Mouse (Mus musculus) spleen, embryonic (tissue): ENCODE data around the gene Gm20696.

Experiments used
- CTCF ChIA-PET: fragments of 350-600 bp; sonication (Branson Sonifier 250); formaldehyde crosslinking; loops from one replicate; lab custom pipeline; 2022; lab: Charles Lee

Gm20696 gene

DNA sequence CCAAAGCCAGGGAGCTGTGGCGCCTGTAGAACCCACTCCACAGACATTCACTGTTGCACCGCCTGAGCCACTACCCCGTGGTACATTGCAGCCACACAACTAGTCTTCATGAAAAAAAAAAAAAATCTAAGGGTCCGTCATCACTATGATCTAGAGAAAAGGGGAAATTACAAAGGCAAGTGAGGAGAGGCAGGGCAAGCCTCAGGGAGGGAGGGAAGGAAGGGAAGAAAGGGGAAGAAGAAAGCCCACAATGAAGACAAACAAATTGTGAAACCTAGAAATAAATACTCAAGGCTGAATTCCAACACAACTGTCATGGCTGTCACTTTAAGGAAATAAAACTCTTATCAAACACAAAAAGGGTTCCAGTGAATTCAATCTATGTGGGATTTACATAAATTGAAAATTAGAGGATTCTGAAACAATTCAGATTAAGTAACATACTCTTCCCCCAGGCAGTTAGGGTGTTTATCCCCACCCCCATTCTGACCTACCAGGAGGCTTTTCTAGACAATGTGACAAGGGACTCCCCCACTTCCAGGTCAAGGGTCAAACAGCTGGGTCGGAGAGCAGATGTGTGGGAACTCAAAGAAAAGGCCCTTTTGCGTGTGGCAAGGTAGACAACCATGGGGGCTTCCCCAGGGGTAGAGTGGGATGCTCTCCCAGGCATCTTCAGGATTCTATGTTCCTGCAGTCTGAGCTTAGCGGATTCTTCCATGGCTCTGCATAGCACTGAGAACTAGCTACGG, 176.5 kb downstream of the Gm20696 start:
- CTCF ChIA-PET, result interaction anchor here (0.7 kb wide), 1 partner anchor 634 kb away, joined by 7 read pairs; no protein-coding TSS in a partner anchor

DNA sequence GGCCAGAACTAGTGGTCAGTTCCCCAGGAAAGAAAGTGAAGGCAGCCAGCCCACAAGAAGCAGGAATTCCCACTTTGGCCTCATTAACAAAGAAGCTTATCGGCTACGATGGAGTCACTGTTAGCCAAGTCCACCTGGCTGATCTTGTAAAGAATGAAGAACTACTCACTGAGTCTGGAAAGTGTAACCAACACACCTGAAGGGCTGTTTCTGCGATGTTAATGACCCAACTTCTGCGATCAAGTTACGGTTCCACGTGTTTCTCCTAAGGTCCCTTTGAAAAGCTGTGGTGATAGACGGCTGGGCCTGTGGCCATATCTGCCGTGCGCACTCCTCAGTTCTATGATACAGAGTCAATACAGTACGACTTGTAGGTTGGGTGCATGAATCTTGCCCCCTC, 177.2 kb downstream of the Gm20696 start:
- CTCF ChIA-PET, result interaction anchor here (0.5 to 0.7 kb wide), 3 partner anchors 58 to 634 kb away, joined by 3 to 7 read pairs (median 4); no protein-coding TSS in a partner anchor

DNA sequence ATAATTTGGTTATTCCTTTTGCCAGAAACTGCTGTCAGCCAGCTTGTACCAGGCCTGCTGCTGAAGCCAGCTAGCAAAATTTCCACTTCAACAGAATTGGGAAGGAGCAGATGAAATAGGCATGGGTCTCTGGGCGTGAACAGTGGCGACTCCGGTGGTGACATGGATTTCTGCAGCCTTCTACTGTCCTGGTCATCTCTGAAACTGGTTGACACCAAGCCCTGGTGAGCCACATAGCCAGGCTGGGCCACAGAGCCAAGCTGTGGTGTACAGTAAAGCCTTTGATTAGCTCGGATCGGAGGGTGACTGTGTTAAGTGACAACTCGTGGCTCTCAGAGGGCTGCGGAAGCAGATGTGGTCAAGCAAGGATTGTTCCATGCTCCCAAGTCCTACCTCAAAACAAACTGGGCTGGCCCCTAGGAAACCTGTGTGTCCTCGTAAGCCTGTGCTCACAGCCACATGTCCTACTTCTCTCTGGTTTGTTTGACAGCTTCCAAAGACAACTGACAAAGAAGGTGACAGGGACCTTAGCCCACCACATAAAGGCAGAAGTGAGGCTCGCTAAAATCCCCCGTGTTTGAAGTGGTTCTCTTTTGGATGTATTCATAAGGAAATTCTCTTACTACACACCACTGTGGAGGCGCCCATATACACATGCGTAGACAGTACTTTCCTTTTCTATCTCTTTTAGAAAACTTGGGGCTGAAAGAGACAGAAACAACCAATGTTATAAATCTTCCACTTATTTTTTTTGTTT, 180.5 kb downstream of the Gm20696 start:
- CTCF ChIA-PET, result interaction anchor here (0.6 to 1.3 kb wide), 2 partner anchors 9 to 37 kb away, joined by 3 to 5 read pairs; no protein-coding TSS in a partner anchor

DNA sequence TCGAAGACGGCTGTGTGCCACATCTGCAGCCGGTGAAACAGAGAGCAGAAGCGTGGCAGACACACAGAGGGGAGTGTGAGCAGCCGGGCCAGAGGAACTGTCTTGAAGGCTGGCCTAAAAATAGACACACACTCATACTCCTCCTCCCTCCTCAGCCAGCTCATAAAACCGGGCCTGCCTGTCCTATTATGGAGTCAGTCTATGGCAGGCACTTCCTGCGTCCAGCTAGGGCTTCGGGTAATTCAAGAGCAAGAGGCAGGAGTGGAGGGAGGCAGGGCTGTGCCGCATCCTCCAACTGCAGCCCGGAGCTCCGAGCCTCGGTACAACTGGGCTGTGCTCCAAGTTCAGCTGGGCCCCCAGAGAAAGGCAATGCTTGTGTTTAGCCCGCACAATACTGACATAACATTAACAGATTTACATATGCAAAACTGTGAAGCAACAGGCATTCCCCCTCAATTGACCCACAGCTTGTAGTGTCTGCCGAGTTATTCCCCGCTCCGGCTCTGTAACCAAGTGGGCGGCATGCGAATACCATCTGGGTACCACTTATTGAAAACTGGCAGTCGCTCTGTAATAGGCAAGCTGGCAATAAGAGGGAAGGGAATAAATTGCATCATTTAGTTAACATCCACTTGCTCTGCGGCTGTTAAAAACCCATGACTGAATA, 181.2 kb downstream of the Gm20696 start:
- CTCF ChIA-PET, result interaction anchor here (0.6 to 1.3 kb wide), 2 partner anchors 8 to 38 kb away, joined by 3 to 5 read pairs; no protein-coding TSS in a partner anchor

DNA sequence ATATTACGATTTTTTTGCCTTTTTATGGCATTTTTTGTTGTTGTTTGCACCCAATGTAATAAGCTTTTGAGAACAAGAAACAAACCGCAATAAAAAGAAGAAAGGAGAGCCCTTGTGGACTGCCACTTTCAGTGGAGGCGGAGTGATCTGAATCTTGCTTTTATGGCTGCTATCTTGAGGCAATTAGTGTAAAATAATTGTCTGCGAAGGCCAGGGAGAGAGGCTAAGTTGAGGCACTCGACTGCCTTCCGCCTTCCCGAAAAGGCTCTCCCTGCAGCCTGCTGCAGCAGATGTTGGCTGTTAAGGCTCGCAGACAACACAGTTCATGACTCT, 181.7 kb downstream of the Gm20696 start:
- CTCF ChIA-PET, result interaction anchor here (0.5 kb wide), 1 partner anchor 458 kb away, joined by 3 read pairs; no protein-coding TSS in a partner anchor

DNA sequence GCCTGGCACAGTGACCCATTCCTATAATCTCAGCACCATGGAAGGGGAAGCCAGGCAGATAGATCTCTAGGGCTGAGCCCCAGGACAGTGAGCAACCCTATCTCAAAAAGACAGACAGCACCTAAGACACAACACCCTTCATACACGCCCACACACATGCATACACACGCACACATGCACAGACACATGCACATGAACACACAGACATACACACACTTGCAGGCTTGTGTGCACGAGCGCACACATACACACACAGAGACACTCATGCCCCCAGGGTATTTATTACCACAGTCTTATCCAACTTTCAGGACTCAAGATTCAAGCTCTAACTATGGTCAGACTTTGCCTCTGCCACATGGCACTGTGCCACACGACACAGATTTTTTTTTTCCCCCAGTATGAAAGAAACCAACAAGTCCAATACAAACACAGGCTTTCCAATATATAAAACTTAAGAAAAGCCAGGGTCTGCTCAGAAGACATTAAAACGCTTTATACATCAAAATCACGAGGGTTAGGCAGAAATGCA, 182.3 kb downstream of the Gm20696 start:
- CTCF ChIA-PET, result interaction anchor here (0.5 kb wide), 1 partner anchor 458 kb away, joined by 3 read pairs; no protein-coding TSS in a partner anchor

DNA sequence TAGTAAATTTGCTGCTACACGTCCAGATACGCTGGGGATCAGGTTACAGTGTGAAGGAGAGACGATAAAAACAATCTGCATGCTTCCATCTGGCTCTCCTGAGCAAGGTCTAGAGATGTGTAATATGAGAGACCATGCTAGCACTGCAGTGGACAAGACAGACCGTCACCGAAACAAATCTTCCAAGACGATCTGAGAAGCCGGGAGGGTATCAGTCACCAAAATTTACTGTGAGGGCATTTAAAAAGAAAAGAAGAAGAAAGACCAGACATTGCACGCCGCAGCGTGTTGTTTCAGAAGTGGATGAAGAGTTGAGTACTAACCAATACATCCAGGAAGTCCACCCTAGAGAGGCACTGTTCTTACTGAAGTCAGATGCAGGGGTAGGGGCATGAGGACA, 183.0 kb downstream of the Gm20696 start:
- CTCF ChIA-PET, result no interaction called here

DNA sequence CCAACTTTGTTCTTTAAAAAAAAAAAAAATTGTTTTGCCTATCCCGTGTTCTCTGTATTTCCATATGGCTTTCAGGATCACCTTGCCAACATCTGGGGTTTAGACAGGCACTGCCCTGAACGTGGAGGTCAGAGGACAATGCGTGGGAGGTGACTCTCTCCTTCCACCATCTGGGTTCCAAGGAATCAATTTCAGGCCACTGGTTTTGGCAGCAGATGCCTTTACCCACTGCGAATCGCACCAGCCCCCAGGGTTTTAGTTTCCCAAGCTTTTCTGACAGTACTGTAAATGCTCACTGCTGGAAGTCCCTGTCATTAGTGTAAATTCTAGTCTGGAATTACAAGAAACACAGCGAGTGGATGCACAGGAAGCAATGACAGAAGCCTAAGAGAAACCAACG, 185.0 kb downstream of the Gm20696 start:
- CTCF ChIA-PET, result interaction anchor here (0.6 kb wide), 1 partner anchor 296 kb away, joined by 7 read pairs; no protein-coding TSS in a partner anchor

DNA sequence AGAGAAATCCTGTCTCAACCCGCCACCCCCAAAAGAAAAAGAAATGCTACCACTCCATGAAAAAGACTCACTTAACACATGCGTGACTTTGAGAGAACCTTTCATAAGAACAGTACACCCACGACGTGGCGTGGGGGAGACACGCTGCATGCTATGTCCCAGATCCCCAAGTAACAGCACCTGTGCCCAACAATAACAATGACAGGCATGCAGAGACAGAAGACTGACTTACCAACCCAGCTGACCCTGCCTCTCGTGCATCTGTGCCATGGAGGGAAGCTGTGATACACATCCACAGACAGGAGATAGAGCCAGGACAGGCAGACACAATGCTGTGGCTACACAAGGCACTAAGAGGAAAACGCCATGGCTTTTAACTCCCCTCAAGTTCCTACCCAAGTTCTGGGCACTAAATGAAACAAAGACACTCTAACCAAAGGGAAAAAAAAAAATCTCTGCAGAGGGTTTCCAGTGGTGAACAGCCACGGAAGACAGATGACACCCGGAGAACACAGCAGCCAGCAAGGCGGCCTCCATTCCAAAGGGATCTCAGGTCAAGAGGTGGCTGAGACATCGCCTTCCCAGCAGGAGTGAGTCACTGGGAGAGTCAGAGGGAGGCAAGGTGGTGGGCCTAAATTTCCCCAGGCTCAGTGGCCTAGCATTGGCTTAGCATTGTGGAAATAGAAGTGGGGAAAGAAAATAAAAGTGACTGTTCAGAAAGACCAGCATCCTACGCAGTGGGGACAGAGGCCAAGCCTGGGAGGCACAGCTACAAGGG, 187.5 kb downstream of the Gm20696 start:
- CTCF ChIA-PET, result no interaction called here

DNA sequence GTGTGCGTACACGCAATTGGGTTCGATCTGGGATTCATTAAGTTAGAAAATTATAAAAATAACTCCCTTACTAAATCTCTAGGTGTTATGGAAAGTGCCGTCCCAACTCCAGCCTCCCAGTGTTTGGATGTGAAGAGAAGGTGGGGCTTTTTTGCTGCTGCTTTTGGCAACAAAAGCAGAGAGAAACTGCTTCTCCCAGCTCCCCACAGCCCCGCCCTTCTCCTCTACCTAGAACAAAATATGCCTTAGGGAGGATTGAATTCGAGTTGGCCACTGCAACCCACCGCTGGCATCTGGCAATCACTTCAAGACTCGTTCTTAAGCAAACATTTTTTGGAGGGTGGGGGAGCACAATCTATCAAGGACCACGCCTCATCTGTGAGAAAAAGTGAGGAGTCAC, 191.6 kb downstream of the Gm20696 start:
- CTCF ChIA-PET, result no interaction called here

DNA sequence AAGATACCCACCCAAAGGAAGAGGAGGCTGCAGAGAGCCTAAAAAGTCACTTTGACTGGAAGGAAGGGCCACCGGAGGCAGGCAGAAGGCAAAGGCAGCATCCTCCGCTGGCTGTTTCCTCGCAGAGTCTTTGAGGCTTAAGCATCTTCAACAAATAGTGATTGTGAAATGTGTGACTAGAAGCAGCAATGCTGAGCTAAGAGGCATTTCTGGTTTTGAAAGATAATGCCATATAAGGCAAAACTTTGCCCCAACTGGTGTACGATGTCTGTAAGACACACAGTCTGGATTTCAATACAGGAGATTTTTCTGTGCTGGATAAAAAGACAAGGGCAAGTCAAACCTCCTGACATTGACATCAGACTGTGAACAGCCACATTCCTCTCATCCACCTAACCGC, 195.7 kb downstream of the Gm20696 start:
- CTCF ChIA-PET, result no interaction called here

DNA sequence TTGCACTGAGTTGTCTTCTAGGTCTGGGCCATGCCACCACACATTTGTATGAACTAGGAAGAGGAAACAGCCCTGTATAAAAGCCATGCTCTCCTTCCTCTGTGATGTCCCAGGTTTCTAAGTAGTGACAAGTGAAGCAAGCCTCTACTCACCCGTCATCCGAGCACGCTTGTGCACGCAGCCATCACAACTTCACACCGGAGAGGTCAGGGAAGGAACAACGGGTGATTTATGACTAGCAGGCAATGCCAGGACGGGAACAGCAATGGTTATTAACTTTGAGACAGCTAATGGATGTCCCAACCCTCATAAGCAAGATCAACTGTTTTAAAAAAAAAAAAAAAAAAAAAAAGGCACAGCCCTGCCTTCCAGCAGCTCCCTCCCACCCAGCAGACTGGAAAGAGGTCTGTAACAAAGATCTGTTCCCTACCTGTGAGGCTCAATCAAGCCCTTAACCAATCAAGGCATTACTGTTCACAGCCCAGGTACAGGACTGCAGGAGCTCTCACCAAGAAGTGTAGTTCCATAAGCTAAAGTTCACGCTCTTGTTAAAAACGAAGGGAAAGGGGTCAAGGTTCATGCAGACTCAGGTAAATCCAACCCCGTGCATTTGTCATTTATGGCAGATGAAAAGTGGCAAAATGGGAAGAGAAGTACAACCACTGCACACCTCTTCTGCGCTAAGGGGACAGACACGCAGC, 197.3 kb downstream of the Gm20696 start:
- CTCF ChIA-PET, result interaction anchor here (0.6 kb wide), 1 partner anchor 26 kb away, joined by 5 read pairs; no protein-coding TSS in a partner anchor

DNA sequence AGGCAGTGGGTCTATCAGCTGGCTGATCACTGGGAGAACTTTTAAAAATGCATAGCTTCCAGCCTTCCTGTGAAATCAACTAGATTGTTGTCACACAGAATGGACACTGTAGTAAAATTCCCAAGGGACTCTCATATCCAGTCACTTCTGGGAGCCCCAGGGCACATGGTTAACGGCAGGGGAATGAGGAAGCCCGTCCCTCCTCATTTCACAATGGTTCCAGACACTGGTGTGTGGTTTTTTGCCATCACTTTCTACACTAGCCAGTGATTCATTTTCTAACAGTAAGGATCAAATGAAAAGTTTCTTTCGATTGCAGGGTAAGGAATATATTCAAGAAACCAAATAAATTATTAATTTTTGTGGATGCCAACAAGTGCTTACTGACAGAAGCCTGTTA, 198.8 kb downstream of the Gm20696 start:
- CTCF ChIA-PET, result no interaction called here

DNA sequence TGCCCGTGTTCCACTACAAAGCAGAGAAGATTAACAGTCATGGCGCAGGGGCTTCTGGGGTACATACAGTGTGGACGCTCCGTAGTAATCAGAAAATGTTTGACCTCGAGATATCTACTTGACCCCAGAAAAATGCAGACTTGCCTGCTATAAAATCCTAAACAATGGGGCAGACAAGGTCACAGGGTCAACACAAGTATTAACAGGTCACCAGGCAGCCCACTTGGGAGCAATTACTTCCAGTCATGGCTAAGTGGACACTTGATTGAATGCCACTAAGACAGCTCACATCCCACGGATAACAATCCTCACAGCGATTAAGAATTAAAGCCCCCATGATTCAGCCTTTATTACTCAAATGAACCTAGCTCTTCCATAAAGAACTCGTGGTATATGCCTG, 199.5 kb downstream of the Gm20696 start:
- CTCF ChIA-PET, result no interaction called here

DNA sequence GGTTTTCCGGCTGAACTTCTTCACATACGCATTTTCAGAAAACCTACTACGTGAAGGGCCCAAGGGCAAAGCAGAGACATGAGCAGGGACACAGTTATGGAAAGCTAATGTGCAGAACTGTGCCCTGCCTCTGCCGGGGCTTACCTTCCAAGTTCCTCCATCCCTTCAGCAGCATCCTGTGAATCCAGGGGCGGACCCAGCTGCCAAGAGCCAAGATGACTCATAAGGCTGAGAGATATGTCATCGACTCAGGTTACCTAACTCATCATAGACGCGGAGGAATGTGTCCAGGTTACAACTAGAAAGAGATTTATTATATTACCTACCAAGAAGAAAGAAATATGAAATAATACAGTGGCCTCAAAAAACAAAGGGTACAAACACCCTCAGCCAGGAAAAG, 200.2 kb downstream of the Gm20696 start:
- CTCF ChIA-PET, result no interaction called here

DNA sequence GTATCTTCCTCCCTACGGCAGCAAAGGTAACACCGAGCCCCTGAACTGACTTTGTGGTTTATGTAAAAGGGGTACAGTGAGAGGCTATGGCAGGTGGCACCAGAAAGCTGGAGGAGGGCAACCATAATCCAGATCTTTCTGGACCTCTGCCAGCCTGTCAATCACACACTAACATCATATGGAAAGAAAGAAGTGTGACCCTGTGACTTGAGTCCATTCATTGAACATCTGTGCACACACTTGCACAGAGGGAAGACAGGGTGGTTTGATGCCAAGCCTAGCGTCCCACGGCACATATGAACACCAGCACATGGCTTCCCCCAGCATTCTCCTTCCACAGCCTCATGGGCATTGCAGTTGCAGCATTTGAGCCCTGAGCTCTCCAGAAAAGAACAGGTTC, 202.1 kb downstream of the Gm20696 start:
- CTCF ChIA-PET, result no interaction called here

DNA sequence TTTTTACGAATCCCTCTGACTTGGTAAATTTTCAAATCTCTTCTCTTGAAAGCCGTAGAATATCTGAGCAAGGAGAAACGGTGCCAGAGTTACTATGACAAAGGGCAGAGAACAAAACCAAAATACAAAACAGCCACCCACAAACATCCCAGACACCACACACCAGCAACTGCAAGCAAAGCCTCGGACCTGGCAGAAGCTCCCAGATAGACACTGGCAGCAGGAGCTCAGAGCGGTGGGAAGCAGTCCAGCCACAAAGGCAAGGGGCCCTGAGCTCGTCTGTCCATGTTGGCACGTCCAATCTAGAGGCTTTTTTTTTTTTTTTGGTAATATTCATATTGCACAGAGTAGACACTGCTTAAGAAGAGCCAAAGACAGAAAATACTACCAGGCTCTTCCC, 202.7 kb downstream of the Gm20696 start:
- CTCF ChIA-PET, result interaction anchor here (0.6 kb wide), 1 partner anchor 435 kb away, joined by 5 read pairs; no protein-coding TSS in a partner anchor

DNA sequence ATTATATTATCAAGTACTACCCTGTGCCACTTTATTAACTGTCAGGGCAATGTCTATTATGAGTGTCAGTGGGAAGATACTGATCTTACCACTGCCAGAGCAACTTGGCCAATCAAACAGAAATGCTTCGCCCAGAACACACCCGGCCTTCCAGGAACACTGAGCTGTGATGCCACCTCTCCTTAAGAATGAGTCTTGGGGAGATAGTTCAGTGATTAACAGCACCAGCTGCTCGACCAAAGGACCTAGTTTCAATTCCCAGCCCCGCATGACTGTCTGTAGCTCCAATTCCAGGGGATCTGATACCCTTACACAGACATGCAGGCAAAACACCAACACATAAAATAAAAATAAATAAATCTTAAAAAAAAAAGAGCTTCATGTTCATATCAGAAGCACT, 207.8 kb downstream of the Gm20696 start:
- CTCF ChIA-PET, result interaction anchor here (0.6 kb wide), 1 partner anchor 67 kb away, joined by 9 read pairs; no protein-coding TSS in a partner anchor

DNA sequence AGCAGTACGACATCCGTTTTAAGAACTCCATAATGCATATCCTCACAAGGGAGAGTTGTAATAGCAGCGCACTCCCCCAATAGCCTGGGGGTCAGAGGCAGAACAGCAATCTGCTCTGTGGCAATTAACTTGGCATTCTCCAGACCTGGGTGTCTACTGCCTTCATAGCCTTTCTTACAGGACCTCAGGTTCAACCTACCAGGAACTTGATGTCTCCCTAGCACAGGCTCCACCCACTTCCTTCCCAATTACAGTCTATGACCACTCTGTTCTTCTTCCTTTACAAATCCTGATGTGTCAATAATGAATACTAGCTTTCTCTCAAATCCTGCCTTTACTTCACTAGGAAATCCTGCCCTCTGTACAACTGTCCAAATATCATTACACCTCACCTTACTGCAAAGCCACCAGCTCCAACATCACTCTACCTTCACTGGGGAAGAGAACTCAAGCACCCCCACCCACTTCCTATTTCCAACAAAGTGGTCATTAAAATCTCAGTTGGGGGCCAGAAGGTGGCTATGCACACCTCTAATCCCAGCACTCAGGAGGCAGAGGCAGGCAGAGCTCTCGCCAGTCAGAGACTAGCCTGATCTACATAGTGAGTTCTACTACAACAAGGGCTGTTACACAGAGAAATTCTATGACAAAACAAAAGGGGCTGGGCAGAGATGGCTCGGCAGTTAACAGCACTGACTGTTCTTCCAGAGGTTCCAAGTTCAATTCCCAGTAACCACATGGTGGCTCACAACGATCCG, 212.7 kb downstream of the Gm20696 start:
- CTCF ChIA-PET, result interaction anchor here (0.5 to 0.6 kb wide), 3 partner anchors 86 to 587 kb away, joined by 3 to 7 read pairs (median 3); no protein-coding TSS in a partner anchor
